Mouse (Mus musculus): ENCODE data around the gene Dnah2.

Dnah2 gene

GRCm38 (mm10) chr11:69461568-69461967, 87.3 kb downstream of the Dnah2 start:
- DNase-seq, result no peak

DNA sequence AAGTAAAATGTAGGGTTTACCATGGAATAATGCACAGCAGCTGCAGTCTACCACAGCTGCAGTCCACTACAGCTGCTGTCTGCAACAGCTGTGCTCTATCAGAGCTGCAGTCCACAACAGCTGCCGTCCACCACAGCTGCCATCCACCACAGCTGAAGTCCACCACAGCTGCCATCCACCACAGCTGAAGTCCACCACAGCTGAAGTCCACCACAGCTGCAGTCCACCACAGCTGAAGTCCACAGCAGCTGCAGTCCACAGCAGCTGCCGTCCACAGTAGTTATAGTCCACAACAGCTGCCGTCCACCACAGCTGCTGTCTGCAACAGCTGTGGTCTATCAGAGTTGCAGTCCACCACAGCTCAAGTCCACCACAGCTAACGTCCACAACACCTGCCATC, 89.0 kb downstream of the Dnah2 start:
- DNase-seq, result peak; percentile 53

DNA sequence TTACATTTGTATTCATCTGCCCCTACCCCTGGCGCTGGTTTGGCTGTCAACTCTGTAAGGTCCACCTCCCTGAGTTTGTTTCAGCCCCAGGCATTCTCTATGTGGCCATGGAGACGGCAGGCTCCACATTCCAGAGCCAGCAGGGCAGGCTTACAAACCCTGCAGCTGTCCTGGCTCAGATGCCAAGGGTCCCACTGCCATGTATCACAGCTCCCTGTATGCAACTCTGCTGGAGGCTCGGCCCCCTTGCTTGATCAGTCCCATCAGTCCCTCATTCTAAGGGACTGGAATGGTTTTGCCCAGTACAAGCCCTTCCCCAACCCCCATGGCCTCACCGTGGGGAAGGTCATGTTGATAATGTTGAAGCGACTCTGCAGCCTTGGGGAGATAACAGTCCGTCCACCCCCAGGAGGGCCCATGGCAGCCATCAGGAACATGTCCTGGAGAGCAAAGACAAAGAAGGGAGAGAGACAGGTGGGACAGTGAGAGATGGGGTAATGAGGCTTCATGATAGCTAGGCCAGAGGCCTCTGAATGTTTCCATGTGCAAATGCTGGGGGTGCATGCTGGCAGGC, 91.8 kb downstream of the Dnah2 start:
- DNase-seq, result peak; percentile 57 to 67

GRCm38 (mm10) chr11:69452114-69452867, 96.6 kb downstream of the Dnah2 start:
- DNase-seq, result peak; percentile 32 to 48

DNA sequence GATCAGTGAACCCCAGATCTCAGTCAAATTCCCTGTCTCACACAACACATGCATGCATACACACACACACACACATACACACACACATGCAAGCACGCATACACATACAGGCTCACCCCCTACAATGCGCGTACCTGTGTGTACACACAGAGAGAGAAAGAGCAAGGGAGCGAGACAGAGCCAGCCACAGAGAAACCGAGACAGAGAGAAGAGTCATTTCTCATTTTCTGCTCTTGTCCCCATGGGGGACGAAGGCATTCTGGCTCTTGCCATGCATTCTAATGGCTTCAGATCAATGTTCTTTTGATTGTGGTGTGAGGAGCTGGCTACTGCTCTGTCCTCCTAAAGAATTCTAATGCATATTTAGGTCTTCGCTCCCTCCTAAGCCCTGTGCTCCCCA, 101.6 kb downstream of the Dnah2 start:
- DNase-seq, result no peak

GRCm38 (mm10) chr11:69443328-69443727, 105.6 kb downstream of the Dnah2 start:
- DNase-seq, result peak; percentile 48 to 61

DNA sequence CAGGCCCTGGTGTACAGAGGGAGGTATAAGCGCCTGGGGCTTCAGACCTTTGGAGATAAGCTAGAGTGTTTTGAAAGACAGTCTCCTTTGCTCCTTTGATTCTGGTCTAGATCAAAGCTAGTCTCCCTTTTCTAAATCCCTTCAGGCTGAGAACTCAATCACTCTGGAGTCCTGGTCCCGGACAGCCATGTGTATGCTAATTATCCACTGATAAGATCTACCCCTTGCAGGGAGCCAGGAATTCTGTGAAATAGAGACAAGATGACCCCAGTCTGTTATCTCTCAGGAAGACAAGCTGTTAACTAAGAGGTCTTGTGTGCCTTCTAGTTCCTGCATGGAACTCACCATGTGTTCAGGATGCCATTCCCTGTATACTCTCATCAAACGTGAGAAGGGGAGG, 111.6 kb downstream of the Dnah2 start:
- DNase-seq, result no peak

DNA sequence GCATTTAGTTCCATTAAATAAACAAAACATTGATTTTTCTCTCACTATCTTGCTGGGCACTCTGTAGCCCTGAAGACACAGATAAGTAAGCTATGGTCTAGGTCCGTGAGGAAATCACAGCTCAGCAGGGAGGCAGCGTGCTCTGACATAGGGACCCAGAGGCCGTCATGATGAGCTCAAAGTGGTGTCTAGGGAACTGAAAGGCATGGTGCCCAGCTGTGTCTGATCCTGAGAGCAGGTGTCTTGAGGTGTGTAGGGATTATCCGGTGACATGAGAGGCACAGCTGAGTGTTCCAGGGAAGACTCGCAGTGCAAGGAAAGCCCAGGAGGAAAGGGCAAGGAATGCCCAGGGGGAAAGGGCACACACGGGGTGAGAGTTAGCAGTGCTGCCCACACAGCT, 115.7 kb downstream of the Dnah2 start:
- no peak for DNase-seq

- no peak for DNase-seq
Observed at GRCm38 (mm10) chr11:69432640-69432982, 116.3 kb downstream of the Dnah2 start.

GRCm38 (mm10) chr11:69431829-69432639, 116.9 kb downstream of the Dnah2 start:
- peak; percentile 81 to 90 for DNase-seq

DNA sequence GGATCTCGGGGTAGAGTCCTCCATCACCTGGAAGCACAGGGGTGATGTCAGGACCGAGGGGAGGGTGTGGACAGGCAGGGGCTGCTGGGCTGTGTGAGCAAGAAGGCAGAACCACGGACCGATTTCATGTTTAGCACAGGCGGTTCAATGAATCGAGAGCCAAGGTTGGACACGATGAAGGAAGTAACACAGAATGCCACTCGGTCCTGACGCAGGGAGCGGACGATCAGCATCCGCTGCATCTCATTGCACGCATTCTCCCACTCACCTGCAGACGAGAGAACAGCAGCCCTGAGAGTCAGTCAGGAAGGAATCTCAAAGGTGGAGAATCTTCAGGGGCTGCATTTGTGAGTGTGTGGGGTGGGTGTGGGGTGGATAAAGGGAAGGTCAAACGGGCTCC, 118.3 kb downstream of the Dnah2 start:
- DNase-seq, result no peak

GRCm38 (mm10) chr11:69429313-69429712, 119.6 kb downstream of the Dnah2 start:
- DNase-seq, result peak in 1 of 2 experiments; percentile 52

DNA sequence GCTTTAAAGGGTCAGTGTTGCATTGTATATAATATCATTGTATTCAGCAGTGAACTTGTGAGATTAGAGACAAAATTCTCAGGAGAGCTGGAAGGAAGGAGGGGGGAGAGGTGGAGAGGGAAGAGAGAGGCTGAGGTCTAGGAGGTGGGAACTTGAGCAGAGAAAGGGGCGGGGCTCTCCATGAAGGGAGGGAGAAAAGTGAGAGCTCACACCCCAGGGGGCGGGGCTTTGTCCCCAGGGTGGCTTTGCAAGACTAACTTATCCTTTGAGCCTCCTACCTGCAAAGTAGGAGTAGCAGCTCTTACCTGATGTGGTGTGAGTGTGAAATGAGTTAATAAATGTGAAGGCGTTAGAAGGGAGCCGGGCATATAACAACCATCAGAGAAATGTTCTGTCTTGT, 120.2 kb downstream of the Dnah2 start:
- DNase-seq, result peak; percentile 79 to 89

- no peak for DNase-seq
Observed at GRCm38 (mm10) chr11:69426246-69426645, 122.7 kb downstream of the Dnah2 start.

DNA sequence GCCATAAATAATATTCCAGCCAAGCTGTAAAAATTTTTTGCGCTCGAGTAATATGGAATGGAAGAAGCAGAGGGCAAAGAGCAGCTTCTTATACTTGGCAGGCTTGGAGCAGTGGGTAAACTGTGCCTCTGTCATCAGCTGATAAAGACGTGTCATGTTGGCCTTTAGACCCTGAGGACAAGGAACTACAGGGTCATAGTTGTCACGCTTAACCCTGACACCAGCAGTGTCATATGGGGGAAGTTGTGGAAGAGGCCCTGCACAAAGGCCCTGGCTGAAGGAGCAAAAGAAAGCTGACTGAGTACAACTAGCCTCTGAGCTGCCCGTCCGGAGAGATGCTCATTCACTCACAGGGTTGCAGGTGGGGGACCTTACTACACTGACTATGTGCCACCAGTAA, 125.0 kb downstream of the Dnah2 start:
- no peak for DNase-seq

GRCm38 (mm10) chr11:69422842-69423241, 126.1 kb downstream of the Dnah2 start:
- DNase-seq, result no peak

DNA sequence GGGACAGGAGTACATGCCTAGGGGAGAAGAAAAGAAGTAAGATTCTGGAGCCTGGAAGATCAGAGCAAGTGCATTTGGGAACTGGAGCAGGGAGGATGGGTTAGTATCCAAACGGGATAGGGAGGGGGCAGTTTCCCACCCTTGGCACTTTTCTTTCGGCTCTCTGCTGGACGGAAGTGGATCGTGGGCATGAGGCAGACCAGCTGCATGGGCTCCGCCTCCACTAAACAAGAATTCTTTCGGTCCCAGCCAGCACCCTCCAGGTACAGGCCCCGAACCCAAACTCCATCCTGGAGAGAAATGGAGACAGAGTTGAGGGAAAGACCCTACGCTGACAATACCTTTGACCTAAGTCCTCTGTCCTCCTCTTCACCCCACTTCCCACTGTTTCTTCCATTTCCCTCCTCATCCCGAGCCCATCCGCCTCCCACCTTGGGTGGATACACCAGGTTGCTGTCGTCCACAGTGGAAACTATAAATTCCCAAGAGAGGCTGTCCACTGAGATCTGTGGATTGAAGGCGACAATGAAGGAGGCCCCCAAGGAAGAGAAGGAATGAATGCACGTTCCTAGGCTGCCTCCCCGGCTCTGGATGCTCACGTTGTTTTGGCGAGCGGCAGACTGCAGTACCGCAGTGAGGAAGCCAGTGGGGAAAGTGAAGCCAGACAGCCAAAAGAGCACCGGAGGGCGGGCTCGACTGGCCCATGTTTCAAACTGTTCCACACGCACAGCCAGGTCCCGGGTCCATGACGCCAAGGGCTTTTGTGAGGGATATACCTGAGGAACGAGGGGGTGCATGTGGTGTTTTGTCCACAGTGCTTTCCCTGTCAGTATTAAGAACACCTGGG, 127.6 kb downstream of the Dnah2 start:
- DNase-seq, result peak in 1 of 2 experiments; percentile 17

GRCm38 (mm10) chr11:69420554-69421000, 128.3 kb downstream of the Dnah2 start:
- DNase-seq, result no peak

- DNase-seq, result peak; percentile 77 to 84
Observed at GRCm38 (mm10) chr11:69419813-69420553, 128.9 kb downstream of the Dnah2 start.

DNA sequence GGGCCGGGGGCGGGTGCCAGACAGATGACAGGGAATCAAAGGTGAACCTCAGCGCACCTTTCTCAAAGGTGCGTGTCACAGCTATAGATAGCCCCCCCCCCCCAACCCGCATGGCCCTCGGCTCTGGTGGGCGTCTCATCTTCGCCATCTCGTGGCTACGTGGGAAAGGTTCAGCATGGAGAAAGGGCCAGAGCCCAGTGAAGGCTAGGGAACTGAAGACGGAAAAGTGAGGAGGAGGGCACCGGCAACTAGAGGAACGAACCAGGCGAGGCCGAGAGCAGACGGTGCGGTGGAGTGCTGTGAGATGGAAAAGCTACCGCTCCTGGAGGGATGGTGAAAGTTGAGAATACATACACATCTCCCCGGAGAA, 129.5 kb downstream of the Dnah2 start:
- peak; percentile 57 to 77 for DNase-seq

GRCm38 (mm10) chr11:69418481-69419442, 130.1 kb downstream of the Dnah2 start:
- DNase-seq, result peak; percentile 93 to 96

Data from kidney, postnatal 4 days (tissue).